13 mouse cellular contexts compared by ENCODE assay signal in the genomic region with DNA sequence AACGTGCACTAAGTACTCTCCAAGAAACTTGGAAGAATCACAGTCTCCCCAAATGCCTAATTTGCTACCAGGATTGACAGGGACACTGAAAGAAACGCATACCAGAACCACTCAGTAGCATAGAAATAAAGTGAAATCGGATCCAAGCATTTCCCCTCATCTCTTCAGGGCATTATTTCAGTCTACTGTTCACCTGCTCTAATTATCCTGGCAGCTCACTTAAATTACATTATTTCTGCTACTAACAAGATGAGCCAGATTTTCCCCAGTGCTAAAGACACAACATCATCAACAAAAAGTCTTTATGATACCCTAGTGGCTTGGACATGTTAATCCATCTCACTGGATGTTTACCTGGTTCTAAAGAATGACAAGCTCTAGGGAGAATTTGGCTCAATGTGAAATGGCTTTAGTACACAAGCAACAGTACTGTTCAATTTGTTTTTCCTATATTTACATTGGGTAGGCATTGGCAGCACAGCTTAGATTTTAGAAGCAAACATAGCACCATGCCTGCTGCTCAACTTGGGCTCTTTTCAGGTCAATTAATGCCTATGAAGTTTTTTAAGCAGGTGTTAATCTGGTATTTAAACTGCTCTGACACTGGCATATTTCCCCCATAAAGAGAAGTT.
"Had no signal": no experiment of that assay in that cellular context is flagged by ENCODE, and none has a peak within 500 bp of the region (broad histone marks: within the 10 kb centered on the region; RNA-seq: fewer than 3 reads in every experiment).

No protein-coding gene starts in this region.

- H3K27me3 ChIP-seq: kidney, embryonic 15.5 days; limb, embryonic 15.5 days; liver, embryonic 12.5 days; neural tube, embryonic 12.5 days had no signal

- H3K27ac ChIP-seq: kidney, embryonic 15.5 days; limb, embryonic 15.5 days; liver, embryonic 12.5 days; midbrain, embryonic 10.5 days; neural tube, embryonic 12.5 days; stomach, postnatal 0 days had no signal

- ATAC-seq: liver, embryonic 12.5 days had no signal

- H3K4me3 ChIP-seq: kidney, embryonic 15.5 days; limb, embryonic 15.5 days; liver, embryonic 12.5 days; midbrain, embryonic 10.5 days; myocyte; neural tube, embryonic 12.5 days had no signal

- H3K36me3 ChIP-seq: kidney, embryonic 15.5 days; limb, embryonic 15.5 days; liver, embryonic 12.5 days; midbrain, embryonic 10.5 days; neural tube, embryonic 12.5 days had no signal

- H3K4me1 ChIP-seq: kidney, embryonic 15.5 days; limb, embryonic 15.5 days; liver, embryonic 12.5 days; midbrain, embryonic 10.5 days; neural tube, embryonic 12.5 days had no signal

- H3K9ac ChIP-seq: kidney, embryonic 15.5 days; limb, embryonic 15.5 days; liver, embryonic 12.5 days; lung, embryonic 14.5 days; neural tube, embryonic 12.5 days had no signal

- H3K9me3 ChIP-seq: kidney, embryonic 15.5 days; limb, embryonic 15.5 days; liver, embryonic 12.5 days; midbrain, embryonic 10.5 days; neural tube, embryonic 12.5 days had no signal

- DNase-seq: kidney, postnatal 14 days; layer of hippocampus, postnatal 36 days; lung, embryonic 14.5 days; lung, postnatal 10 days; lung, postnatal 4 days; thymus, postnatal 25 days had no signal

- H3K4me2 ChIP-seq: kidney, embryonic 15.5 days; limb, embryonic 15.5 days; liver, embryonic 12.5 days; lung, embryonic 14.5 days; neural tube, embryonic 12.5 days had no signal
